Mouse (Mus musculus) urinary bladder, postnatal 14 days (tissue): Measurements from ENCODE around the gene Inpp5b.

Source experiments
- DNase-seq: peaks from one replicate; pipeline ENCODE4 v3.0.0; 2021; ENCODE audit warnings: low spot score

The Inpp5b gene

DNA sequence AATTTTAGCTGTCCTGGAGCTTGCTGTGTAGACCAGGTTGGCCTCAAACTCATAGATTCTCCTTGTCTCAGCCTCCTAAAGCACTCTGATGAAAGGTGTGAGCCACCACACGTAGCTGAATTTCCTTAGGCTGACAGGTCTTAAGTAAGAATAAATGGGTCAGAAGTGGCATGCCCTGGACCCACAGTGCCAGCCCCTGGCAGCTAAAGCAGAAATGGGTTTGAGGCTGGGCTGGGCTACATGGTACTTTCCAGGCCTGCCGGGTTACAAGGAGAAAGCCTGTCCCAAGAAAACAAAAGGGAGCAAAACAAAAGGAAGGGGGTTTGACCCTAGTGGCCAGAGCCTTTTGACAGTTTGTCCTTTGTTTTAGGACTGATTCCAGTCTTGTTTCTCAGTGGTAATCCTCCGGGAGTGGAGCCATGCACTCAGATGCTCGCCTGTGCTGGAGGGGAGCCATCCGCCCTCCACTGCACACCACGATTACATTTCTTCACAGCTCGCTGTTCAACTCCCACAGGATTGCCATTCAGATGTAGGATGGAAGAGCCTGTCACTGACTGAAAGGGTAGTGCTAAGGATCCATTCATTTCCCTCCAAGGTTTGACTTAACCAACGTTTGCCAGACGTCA is 69.8 kb downstream of the Inpp5b start:
- DNase-seq = no peak

DNA sequence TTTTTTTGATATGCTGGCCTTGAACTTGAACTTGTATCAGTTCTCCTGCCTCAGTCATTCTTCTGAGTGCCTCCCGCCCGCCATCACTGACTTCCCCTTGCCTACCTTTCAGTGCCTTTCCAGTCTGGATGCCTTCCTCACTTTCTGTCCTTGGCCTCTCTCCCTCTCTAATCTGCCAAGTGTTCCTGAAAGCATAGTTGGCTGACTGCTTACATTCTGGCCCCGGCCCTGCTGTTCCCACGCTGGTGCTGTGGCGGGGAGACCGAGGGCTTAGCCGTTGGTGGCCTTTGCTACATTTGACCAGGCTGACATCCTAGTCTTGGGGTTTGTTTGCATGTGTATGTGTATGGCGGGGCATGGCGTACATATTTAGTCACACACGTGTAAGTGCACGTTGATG is 74.3 kb downstream of the Inpp5b start:
- DNase-seq = no peak

DNA sequence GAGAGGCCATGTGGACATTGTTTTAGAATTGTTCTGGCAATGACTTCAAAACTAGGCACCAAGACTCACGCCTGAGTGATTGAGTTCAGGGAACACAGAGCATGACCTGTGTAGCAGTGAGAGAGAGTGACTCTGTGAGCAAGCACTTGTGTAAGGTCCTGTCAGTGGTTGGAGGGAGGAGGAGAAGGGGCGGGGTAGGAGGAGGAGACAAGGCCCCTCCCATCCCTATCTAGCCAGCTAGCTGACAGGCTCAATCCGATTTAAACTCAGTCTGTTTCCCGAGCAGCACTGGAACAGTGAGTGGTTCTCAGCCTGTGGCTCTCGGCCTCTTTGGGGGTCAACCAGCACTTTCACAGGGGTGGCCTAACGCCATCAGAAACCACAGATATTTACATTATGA is 76.2 kb downstream of the Inpp5b start:
- peak; percentile 32 for DNase-seq

DNA sequence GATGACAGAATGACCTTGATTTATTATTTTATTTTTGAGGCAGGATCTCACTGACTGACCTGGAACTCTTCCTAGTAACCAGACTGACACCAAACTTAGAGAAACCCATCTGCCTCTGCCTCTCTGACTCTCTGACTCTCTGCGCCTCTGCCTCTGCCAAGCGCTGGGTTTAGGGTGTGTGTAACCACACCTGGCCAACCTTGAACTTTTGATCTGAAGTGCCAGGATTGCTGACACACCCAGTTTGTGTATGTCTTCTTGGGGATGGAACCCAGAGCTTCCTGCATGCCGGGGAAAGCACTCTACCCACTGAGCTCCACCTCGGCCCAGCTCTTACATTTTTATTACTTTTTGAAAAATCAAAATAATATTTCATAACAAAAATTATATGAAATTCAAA is 77.2 kb downstream of the Inpp5b start:
- no peak for DNase-seq

DNA sequence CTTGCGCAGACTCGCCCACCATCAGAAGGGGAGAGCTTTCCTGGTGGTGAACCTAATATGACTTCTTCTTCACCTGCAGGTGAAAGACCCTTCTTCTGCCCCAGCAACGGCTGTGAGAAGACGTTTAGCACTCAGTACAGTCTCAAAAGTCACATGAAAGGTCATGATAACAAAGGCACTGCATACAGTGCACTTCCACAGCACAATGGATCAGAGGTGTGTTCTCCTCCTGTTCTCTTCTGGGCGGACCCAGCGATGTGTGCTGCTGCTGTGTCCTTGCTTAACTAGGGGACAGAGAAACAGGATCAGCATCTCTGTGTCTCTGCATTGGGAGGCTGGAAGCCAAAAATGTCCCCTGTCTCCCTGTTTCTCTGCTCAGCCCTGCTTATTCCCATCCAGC is 83.3 kb downstream of the Inpp5b start:
- DNase-seq = no peak

DNA sequence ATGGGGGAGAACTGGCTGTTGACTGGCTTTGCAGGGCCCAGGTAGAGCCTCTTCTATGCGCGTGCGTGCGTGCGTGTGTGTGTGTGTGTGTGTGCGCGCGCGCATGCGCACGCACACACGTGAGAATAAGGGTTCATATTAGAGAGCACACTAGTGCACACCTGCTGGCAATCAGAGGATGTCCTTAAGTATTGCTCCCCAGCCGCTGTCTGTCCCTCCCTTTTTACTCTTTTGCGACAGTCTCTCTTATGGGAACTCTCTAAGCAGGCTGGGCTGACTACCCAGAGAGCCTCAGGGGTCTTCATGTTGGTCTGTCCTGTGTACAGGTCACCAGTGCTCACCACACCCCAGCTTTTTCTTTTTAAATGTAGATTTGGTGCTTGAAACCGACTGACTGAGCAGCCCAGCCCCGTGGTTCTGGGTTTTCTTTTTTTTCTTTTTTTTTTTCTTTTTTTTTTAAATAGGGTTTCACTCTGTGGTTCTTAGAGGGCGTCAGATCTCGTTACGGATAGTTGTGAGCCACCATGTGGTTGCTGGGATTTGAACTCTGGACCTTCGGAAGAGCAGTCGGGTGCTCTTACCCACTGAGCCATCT is 83.8 kb downstream of the Inpp5b start:
- no peak for DNase-seq

DNA sequence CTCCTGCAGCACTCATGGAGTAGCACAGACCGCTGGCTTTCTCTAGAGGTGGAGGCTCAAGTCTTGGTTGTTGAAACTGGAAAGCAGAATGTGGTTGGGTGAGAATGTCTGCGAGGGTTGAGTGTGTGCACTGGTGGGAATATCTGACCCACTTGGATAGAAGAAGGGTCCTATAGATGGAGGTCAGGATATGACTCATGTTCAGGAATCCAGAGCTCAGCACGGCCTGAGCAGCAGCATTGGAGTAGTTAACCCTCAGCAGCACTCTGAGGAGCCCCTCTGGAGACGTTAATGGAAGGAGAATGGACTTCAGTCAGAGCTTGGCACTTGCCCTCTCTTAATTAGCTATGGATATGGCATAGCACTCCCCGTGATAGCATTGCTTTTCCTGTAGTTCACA is 88.0 kb downstream of the Inpp5b start:
- no peak for DNase-seq

DNA sequence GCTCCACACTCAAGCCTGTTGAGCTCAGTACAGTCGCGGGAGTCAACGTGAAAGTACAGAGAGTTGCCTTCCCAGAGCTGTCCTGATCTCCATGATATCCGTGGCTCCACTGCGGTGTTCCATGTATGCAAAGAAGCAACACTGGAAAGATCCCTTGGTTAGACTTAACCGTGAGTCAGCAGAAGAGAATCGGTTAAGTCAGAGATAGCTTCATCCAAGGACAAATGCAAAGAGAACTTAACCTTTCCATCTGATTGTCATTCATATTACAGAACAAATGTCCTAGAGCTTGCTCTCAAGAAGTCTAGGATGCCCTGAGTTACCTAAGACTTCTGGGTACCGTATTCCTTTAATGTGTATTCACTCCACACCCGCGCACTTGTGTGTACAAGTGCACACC is 91.1 kb downstream of the Inpp5b start:
- no peak for DNase-seq

DNA sequence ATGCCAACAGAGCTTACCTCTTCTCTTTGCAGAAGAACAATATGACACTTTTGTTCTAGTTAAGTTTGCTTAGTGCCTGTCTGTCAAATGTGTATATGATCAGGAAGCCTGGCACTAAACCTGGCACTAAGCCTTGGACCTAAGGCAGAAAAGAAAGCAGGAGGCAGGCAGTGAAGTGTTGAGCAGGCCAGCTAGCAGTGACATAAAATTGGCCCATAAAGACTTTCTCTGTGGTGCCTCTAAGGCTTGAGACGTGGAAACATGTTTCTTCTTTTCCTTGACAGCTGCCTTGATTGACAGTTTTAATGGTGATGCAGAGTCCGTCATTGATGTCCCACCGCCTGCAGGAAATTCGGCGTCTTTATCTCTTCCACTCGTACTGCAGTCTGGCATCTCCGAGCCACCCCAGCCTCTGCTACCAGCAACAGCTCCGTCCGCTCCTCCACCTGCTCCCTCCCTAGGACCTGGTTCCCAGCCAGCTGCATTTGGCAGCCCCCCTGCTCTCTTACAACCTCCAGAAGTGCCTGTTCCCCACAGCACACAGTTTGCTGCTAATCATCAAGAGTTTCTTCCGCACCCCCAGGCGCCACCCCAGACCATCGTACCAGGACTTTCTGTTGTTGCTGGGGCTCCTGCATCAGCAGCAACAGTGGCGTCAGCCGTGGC is 96.5 kb downstream of the Inpp5b start:
- DNase-seq = no peak

DNA sequence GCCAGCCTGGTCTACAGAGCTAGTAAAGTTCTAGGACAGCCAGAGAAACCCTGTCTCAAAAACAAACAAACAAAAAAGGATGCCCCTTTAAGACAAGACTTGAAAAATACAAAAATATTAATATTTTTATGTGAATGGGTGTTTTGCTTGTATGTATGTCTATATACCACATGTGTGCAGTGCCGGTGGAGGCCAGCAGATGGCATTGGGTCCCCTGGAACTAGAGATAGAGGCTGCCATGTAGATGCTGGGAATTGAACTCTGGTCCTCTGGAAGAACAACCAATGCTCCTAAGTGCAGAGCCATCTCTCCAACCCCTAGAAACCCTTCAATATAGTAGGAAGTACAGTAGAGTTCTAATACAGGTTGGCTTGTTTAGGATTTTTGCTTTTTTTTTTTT is 99.3 kb downstream of the Inpp5b start:
- no peak for DNase-seq

DNA sequence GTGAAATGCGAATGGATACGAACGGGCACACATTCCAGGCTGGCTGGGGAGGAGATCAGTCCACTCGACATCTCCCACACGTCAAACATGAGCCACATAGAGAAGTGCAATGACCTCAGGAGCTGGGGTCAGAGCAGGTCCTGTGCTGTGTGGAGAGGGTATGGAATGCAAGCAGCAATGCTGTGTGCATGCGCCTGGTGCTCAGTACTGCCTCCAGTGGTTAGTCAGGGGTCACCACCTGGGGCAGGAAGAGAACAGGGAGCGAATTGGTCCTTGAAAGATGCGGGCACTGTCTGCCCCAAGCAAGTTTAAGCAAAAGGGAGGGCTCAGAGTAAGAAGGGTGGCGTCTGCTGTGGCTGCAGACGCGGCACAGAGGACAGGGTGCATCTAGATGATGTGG is 101.8 kb downstream of the Inpp5b start:
- DNase-seq = peak; percentile 38

DNA sequence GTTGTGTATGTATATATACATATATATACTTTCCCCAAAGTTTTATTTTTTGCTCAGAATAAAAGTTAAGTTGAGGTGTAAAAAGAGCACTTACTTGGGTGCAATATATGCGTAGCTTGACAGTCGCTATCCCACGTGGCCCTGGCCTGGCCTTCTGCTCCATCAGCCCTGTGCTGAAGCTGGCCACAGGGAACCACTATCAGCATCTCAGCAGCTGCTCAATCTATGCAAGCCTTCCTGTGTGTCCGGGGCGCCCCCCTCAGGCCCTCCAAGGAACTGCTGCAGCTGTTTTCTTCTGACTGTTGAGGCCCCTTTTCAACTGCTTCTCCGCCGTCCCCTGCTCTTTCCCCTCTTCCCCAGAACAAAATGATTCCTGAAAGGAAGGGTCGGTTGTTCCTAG is 105.9 kb downstream of the Inpp5b start:
- DNase-seq = peak; percentile 78

DNA sequence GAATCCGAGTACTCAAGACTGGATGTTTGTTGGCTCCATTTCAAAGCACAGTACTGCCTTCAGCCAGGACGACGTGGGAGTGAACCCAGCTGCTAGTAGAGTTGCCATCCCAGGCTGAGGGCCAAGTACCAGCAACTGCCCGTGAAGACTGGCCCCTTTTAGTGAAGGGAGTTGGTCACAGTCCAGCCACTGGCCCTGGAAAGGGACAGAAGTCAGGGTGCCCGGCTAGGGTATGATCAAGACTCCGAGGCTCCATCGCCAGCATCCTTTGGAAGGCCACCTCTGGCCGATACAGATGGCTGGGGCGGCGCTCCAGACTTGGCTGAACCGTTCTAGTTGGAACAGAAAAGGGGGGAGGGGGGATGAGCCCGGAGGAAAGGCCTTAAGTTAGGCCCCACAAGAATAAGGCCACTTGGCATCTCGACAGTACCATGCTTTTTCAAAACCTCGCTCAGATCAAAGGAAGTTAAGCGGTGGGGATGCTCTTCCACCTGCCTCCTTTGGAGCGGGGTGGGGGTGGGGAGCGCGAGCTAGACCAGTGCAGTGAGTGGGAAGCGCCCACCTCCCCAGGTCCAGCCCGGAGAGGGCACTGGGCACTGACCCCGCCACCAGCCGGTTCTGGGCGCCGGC is 108.1 kb downstream of the Inpp5b start:
- peak; percentile 45 for DNase-seq

DNA sequence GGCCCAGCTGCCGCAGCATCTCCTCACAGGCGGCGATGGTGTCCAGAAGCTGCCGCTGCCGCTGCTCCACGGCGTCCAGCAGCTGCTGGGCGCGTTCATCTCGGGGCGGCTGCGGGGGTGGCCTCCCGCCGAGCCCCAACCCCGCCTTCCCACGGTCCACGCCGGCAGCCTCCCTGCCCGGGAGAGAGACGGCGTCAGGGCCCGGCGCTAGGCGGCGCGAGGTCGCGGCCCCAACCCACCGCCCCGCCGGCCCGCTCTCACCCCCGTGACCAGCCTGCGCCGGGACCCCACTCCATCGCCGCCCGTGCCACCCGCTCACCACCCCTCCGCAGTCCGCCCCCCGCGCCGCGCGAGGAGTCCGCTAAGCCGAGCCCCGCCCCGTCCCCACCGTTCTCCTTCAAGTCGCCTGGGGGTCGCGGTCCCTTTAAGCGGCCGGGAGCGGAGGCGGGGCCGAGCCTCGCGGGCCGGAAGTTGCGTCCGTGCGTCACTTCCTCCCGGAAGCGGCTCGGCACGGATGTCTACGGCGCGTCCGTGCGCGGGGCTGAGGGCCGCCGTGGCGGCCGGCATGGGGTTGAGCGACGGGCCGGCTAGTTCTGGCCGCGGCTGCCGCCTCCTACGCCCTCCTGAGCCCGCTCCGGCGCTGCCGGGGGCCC is 108.7 kb downstream of the Inpp5b start, which contains the start of gene Yrdc:
Yrdc (plus strand) TSS at position 419 of the 653 bp plus-strand sequence.
- peak; percentile 94 for DNase-seq
